Mouse (Mus musculus) G1E-ER4 (cell line): ENCODE data around the gene Gm13283. TPM values are rescaled to one million over a fixed set of nuclear protein-coding genes. Genes with fewer than 3 reads are reported as not detected.
"Not testable (repeated sequence)": the region's sequence is repeated elsewhere in the genome, so short reads cannot be mapped to it uniquely, and the experiment has no call there.

Experiments used
- GATA1 ChIP-seq: IDR thresholded peaks from one replicate; pipeline ENCODE4 v1.8.0; 2012; ENCODE audit warnings: low read length, inconsistent platforms
- polyA plus RNA-seq: library from polyadenylated mRNA; stranded (reverse); fragments of >175 nt; gene quantifications from 2 replicates; pipeline ENCODE4 v1.2.3, GENCODE M21; 2012

The Gm13283 gene
- polyA plus RNA-seq: not detected in 2 replicates

GRCm38 (mm10) chr4:88759610-88760268, at the start of gene Gm13283:
TSS of gene Gm13283 (plus strand) at chr4:88760119.
- TF ChIP-seq GATA1: not testable (repeated sequence)

GRCm38 (mm10) chr4:88714281-88714680, 45.6 kb upstream of the Gm13283 start:
- no peak for TF ChIP-seq GATA1

DNA sequence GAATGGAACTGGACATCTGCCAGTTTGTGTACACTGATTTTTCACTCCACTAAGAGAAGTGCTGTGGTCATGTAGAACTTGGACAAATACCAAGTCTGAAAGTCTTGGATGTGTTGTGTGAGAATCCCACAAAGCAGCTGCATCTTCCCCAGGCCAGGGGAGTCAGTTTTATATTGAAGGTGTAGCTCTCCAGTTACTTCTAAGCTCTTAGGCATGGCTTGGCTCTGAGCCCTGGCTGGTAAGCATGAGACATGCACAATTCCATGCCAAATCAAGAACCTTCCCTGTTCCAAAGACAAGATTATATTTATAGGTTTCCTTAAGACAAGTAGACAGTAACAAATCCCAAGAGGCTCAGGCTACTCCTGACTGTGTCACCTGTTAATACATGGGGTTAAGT, 44.9 kb upstream of the Gm13283 start:
- no peak for TF ChIP-seq GATA1

DNA sequence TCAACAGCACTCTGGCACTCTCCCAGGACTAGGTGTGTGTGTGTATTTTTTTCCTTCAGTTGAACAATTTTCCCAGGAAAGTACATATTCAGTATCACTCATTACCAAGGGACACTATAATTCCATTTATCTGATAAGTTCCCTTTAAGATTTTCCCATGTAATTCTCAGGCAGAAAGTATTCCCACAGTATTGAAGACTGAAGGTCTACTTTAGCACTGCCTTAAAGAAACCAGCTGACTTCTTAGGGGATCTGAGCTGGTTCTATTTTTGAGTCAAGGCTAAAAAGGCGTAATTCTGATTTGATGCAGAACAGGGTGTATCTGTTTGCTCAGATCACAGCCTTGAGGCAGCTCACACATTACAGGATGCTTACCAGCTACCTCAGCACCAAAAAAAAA, 41.2 kb upstream of the Gm13283 start:
- TF ChIP-seq GATA1: no peak

DNA sequence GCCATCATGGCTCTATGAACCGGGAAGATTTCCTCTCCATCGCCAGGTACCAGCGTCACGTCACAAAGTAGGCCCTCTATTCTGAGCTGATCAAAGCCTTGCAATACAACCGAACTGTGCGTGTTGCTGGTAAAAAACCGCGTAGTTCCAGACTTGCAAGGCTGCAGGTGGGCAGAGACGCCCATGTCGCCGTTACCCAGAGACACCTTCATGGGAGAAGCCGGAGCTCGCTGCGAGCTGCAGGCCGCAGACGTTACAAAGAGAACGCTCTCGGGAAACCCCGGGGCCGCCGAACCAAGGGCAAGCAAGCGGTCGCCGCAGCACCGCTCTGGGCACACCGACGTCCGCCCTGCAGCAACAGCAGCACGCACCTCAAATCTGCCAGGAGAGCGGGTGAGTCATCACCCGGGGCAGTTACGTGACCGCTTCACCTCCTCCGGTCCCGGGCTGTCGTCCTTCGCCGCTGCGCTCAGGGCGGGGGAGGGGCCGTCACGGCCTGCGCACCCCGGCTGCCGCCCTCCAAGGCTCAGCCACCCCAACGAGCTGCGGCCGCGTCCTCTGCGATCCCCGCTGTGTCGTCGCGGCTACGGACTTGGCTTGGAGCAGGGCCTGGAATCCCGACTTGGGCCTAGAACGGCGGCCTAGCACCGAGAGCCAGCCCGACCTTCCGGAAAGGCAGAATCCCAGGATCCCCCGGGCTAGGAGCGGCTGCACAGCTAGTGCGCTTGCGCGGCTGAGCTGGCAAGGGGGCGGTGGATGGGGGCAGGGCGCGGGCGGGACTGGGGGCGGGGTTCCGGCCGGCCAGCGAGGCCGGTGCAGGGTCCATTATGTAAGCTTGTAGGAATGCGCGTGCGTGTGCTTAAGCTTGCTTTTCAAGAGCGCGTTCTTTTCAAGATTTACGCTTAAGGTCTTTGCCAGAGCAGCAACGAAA, 37.9 kb upstream of the Gm13283 start, which contains the start of the genes Gm26566 and Klhl9:
Gm26566 (plus strand) TSS at position 15 of the 931 bp plus-strand sequence.
Klhl9 (minus strand) TSS at position 675 of the 931 bp plus-strand sequence.
- no peak for TF ChIP-seq GATA1

DNA sequence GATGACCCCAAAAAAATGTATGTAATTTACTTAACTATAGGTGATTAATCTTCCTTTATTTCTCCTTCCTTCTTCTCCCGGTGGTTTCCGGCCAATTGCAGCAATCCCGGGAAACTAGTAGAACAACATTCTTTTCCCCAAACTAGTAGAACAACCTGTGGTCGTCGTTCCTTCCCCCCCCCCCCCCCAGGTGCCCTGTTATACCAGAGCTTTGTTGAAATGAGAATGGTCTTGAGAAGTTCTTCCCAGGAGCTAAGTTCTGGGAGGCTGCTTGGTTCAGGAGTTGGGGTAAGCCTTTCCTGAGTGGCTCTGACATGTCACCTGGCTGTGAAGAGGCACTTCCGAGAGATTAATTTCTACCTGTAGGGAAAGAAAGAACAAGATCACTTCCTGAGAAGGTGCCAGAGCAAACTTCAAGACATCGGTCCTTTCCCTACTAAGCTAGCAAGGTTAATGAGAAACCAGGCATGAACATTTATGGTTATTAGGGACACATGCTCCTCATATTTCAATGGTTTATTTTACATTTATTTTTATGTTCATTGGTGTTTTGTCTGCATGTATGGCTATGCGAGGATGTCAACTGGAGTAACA, 36.3 kb upstream of the Gm13283 start:
- TF ChIP-seq GATA1: no peak

- TF ChIP-seq GATA1: no peak
Measured at GRCm38 (mm10) chr4:88726727-88727126, 33.2 kb upstream of the Gm13283 start.

- no peak for TF ChIP-seq GATA1
Measured at GRCm38 (mm10) chr4:88727324-88727723, 32.6 kb upstream of the Gm13283 start.

- no peak for TF ChIP-seq GATA1
Measured at GRCm38 (mm10) chr4:88738480-88738879, 21.4 kb upstream of the Gm13283 start.

- no peak for TF ChIP-seq GATA1
Measured at GRCm38 (mm10) chr4:88739036-88739435, 20.9 kb upstream of the Gm13283 start.

- TF ChIP-seq GATA1: no peak
Measured at GRCm38 (mm10) chr4:88741426-88741825, 18.5 kb upstream of the Gm13283 start.

DNA sequence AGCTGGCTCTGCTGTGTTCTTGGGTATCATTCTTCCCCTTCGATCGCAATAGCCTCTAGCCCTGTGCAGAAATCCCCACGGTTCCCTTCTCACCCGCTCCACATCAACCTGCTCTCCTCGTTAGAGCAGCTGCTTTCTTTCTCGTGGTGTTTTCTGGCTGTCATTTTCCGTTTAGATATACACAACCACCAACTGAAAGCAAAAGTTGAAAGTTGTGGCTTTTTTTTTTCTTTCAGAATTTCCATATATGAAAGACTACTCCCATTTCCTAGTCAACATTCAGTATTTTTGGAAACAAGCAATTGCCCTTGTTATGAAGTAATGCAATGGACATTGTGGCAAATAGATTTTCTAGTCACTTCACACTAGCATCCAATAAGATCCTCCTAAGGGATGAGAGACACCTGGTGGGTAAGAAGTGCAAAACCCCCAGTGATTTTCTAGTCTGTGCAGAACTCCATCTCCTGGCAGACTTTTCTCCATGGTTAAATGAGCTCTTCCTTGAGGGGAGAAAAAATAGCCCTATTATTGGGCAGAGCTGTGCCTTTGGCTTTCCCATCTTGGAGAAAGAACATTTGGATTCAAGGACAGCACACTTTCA, 17.0 kb upstream of the Gm13283 start:
- no peak for TF ChIP-seq GATA1

DNA sequence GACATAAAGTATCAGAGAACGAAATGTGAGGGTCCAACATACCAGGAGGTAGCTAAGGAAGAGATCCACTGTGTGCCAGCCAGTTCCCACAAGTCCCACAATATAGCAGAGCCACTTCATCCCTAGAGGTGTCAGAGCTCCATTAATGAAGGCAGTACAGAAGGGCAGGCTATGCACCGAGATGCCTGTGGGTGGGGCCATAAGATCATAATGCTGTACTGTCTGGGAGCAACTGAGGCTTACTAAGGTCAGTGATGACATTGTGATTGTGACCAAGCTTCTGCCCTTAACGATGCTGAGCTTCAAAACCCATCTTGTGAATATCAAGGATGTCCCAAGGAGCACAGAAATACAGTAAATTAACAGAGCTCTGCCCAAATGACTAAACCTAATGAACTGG, 15.7 kb upstream of the Gm13283 start:
- TF ChIP-seq GATA1: no peak

DNA sequence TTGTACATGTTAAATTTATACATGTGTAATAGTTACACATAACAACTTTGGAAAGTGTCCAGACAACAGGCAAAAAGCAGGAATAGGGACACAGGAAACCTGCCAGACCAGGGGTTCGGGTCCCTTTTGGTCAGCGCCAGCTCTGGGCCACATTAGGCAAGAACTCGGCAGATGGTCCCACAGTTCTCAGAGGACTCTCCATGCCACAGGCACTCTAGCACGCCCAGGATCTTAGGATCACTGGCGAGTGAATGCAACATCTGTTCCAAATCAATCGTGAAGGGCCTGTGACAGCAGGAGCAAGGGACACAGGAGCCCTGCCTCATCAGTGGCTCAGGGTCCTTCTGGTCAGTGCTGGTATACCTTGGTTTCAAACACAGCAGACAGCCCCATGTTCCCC, 10.0 kb upstream of the Gm13283 start:
- TF ChIP-seq GATA1: no peak

DNA sequence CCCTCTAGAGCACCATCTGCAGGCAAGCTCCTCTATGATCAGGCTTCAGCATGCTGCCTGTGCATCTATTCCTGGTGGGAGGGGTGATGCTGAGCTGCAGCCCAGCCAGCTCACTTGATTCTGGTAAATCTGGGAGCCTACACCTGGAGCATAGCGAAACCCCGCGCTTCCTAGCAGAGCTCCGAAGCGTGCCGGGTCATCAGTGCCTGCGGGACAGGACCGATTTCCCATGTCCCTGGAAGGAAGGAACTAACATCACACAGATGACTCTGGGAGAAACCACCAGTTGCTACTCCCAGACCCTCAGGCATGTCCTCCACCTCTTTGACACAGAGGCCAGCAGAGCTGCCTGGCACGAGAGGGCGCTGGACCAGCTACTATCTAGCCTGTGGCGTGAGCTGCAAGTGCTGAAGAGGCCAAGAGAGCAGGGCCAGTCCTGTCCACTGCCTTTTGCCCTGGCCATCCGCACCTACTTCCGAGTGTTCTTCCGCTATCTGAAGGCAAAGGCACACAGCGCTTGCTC, 5.0 kb upstream of the Gm13283 start, which contains the start of gene Gm13271:
Gm13271 (plus strand) TSS at position 51 of the 523 bp plus-strand sequence.
- TF ChIP-seq GATA1: not testable (repeated sequence)
